Mouse (Mus musculus): ENCODE results near the gene Gne.

DNA sequence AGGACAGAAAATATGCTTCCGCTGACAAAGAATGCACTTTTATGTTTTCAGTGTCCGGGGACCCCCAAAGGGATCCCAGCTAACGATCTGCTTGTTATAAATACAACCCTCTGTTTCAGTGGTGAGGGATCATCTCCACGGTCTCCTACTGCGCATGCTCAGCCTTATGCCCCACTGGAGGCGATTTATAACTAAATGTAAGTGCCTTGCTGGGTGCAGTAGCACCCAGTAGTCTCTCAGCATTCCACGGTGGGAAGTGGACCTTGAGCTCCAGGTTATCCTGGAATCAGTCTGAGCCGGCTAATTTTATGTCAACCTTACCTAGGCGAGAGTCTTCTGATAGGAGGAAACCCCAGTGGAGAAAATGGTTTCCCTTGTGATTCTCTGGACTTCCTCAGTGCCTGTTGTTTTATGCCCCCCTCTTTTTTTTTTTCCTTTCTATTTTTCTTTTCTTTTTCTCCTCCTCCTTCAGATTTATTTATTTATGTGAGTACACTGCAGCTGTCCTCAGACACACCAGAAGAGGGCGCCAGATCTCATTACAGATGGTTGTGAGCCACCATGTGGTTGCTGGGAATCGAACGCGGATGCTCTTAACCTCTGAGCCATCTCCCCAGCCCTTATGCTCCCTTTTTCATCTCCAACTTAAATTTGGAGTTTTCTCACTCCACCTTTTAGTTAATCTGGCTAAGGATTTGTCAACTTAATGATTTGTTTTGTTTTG, 787 bp upstream of the Gne start:
- TF ChIP-seq CTCF (IDR thresholded peaks at IDR 0.05) (peak; percentile 11; the same call in 1 of the 2 replicates), POLR2A (IDR thresholded peaks at IDR 0.05; ENCODE audit: insufficient read depth, low read depth, low read length) (no peak), EP300 (IDR thresholded peaks at IDR 0.05; ENCODE audit: insufficient read depth, low read depth, low read length) (no peak)

All from heart, adult 2 months (tissue).